Comparison of ENCODE assay signal across 10 mouse cellular contexts in genomic region chr1:37931806-37932205, GRCm38 (mm10). TPM values are rescaled to one million over a fixed set of nuclear protein-coding genes. Genes with fewer than 3 reads are reported as not detected.
DNase-seq lines count a peak whose midpoint lies in the region; ATAC-seq and TF ChIP-seq lines count a peak whose summit lies in the region.
"Had no signal": no experiment of that assay in that cellular context is flagged by ENCODE, and none has a peak within 500 bp of the region (broad histone marks: within the 10 kb centered on the region; RNA-seq: fewer than 3 reads in every experiment).

No protein-coding gene starts in this region.

- H3K4me3 ChIP-seq in left cerebral cortex, adult 2 months = no peak overlapping the region
- no peak overlapping the region for H3K4me3 ChIP-seq in kidney, adult 2 months (ENCODE audit: insufficient read depth, low read depth, low read length)
- H3K4me3 ChIP-seq in stomach, embryonic 15.5 days (replicated peaks) = no peak overlapping the region
- no peak overlapping the region for H3K4me3 ChIP-seq in hindbrain, embryonic 13.5 days
- H3K4me3 ChIP-seq in midbrain, embryonic 14.5 days (replicated peaks; ENCODE audit: low read depth, low read length) = no peak overlapping the region

- ATAC-seq in stomach, embryonic 15.5 days (ENCODE audit: insufficient read depth, low FRiP score, low read depth) = peak; percentile 78
- ATAC-seq in hindbrain, embryonic 13.5 days (ENCODE audit: low FRiP score) = no peak
- ATAC-seq in midbrain, embryonic 14.5 days (ENCODE audit: low FRiP score, low TSS enrichment) = no peak

- no peaks in the 10 kb centered on the region for H3K4me1 ChIP-seq in kidney, adult 2 months (ENCODE audit: control insufficient read depth, insufficient read depth, low read length)
- no peaks in the 10 kb centered on the region for H3K4me1 ChIP-seq in stomach, embryonic 15.5 days
- no peaks in the 10 kb centered on the region for H3K4me1 ChIP-seq in hindbrain, embryonic 13.5 days (replicated peaks)
- H3K4me1 ChIP-seq in midbrain, embryonic 14.5 days (ENCODE audit: control insufficient read depth, insufficient read depth, low read length) = no peaks in the 10 kb centered on the region

- no peak overlapping the region for H3K9ac ChIP-seq in stomach, embryonic 15.5 days
- no peak overlapping the region for H3K9ac ChIP-seq in hindbrain, embryonic 13.5 days
- H3K9ac ChIP-seq in midbrain, embryonic 14.5 days (replicated peaks; ENCODE audit: low read length) = no peak overlapping the region

- H3K36me3 ChIP-seq in kidney, adult 2 months (ENCODE audit: control insufficient read depth, insufficient read depth, low read length) = no peaks in the 10 kb centered on the region
- H3K36me3 ChIP-seq in stomach, embryonic 15.5 days = no peaks in the 10 kb centered on the region
- no peaks in the 10 kb centered on the region for H3K36me3 ChIP-seq in hindbrain, embryonic 13.5 days
- H3K36me3 ChIP-seq in midbrain, embryonic 14.5 days (ENCODE audit: control insufficient read depth, insufficient read depth, low read length) = no peaks in the 10 kb centered on the region

- peak; percentile 19 for TF ChIP-seq CTCF in left cerebral cortex, adult 2 months (IDR thresholded peaks at IDR 0.05)
- TF ChIP-seq CTCF in kidney, adult 2 months (conservative IDR thresholded peaks at IDR 0.05; ENCODE audit: insufficient read depth, insufficient read length, low read depth, low read length) = no peak; the same call in 1 of the 2 replicates

- no peak overlapping the region for H3K4me2 ChIP-seq in stomach, embryonic 15.5 days
- no peak overlapping the region for H3K4me2 ChIP-seq in hindbrain, embryonic 13.5 days
- no peak overlapping the region for H3K4me2 ChIP-seq in midbrain, embryonic 14.5 days (ENCODE audit: low read length)

- no peaks in the 10 kb centered on the region for H3K9me3 ChIP-seq in stomach, embryonic 15.5 days
- no peaks in the 10 kb centered on the region for H3K9me3 ChIP-seq in hindbrain, embryonic 13.5 days
- H3K9me3 ChIP-seq in midbrain, embryonic 14.5 days (ENCODE audit: control insufficient read depth, low read length) = no peaks in the 10 kb centered on the region

- 21% methylated on average over 3 of the region's 3 CpGs for WGBS in kidney, adult 2 months
- 11% methylated on average over 3 of the region's 3 CpGs for WGBS in stomach, embryonic 15.5 days
- 20% methylated on average over 3 of the region's 3 CpGs for WGBS in hindbrain, embryonic 13.5 days
- WGBS in midbrain, embryonic 14.5 days = 21% methylated on average over 3 of the region's 3 CpGs

- intact Hi-C loops in left cerebral cortex, adult 2 months (cut with DNase I) = no loop called here
- intact Hi-C loops in left cerebral cortex, postnatal 10 days (cut with DNase I) = no loop called here

- TF ChIP-seq POLR2A in kidney, adult 2 months (IDR thresholded peaks at IDR 0.05; ENCODE audit: low read depth, low read length) = no peak

- no peaks in the 10 kb centered on the region for H3K27me3 ChIP-seq in kidney, adult 2 months (replicated peaks; ENCODE audit: control insufficient read depth, insufficient read depth, low read length)
- no peaks in the 10 kb centered on the region for H3K27me3 ChIP-seq in stomach, embryonic 15.5 days (replicated peaks)
- H3K27me3 ChIP-seq in hindbrain, embryonic 13.5 days = no peaks in the 10 kb centered on the region
- H3K27me3 ChIP-seq in midbrain, embryonic 14.5 days (ENCODE audit: control insufficient read depth, insufficient read depth, low read length) = no peaks in the 10 kb centered on the region

- H3K27ac ChIP-seq in left cerebral cortex, adult 2 months = no peak overlapping the region
- no peak overlapping the region for H3K27ac ChIP-seq in kidney, adult 2 months (ENCODE audit: insufficient read depth, low read depth, low read length)
- H3K27ac ChIP-seq in stomach, embryonic 15.5 days = no peak overlapping the region
- no peak overlapping the region for H3K27ac ChIP-seq in hindbrain, embryonic 13.5 days
- H3K27ac ChIP-seq in midbrain, embryonic 14.5 days (replicated peaks; ENCODE audit: low read depth, low read length) = no peak overlapping the region

- no peak for DNase-seq in left cerebral cortex, adult 2 months (ENCODE audit: extremely low spot score in 1 of 2, low spot score in 2 of 2)
- DNase-seq in left cerebral cortex, postnatal 10 days (ENCODE audit: extremely low spot score in 1 of 2, low spot score in 2 of 2) = no peak
- DNase-seq in adrenal gland, adult 2 months = peak; percentile 83
- DNase-seq in kidney, adult 2 months = peak; percentile 57
- DNase-seq in left cerebral cortex, adult 11 months (ENCODE audit: low spot score) = no peak
- DNase-seq in midbrain, embryonic 14.5 days = no peak

RNA-seq across cellular contexts. Expression of gene Lyg2, which starts 15.5 kb away (rescaled TPM):
- total RNA-seq in left cerebral cortex, adult 2 months (2021) = not detected
- total RNA-seq in left cerebral cortex, postnatal 10 days (2021) = not detected
- total RNA-seq in adrenal gland, adult 2 months (2021) = not detected
- polyA plus RNA-seq in adrenal gland, adult 2 months (2012; rRNA removed) = not detected in 2 replicates
- polyA plus RNA-seq in kidney, adult 2 months (2012; rRNA removed) = not detected in 2 replicates
- not detected in 2 replicates for polyA plus RNA-seq in stomach, embryonic 15.5 days (2015; fragmentation: Nextera tagmentation; extraction: Ambion mirVana)
- not detected in 2 replicates for polyA plus RNA-seq in hindbrain, embryonic 13.5 days (2015; fragmentation: Nextera tagmentation; extraction: Ambion mirVana)
- polyA plus RNA-seq in midbrain, embryonic 14.5 days (2014; fragmentation: Nextera tagmentation; extraction: Ambion mirVana) = not detected in 2 replicates
- total RNA-seq: hematopoietic stem cell, adult 5-6 weeks had no signal
- polyA plus RNA-seq: neural tube, embryonic 11.5 days had no signal

RNA-seq across cellular contexts. Expression of gene Lyg1, which starts 25.8 kb away (rescaled TPM):
- not detected for total RNA-seq in left cerebral cortex, adult 2 months (2021)
- total RNA-seq in left cerebral cortex, postnatal 10 days (2021) = not detected
- not detected for total RNA-seq in adrenal gland, adult 2 months (2021)
- polyA plus RNA-seq in adrenal gland, adult 2 months (2012; rRNA removed) = not detected in 2 replicates
- not detected in 2 replicates for polyA plus RNA-seq in kidney, adult 2 months (2012; rRNA removed)
- polyA plus RNA-seq in stomach, embryonic 15.5 days (2015; fragmentation: Nextera tagmentation; extraction: Ambion mirVana) = not detected in 2 replicates
- not detected in 2 replicates for polyA plus RNA-seq in hindbrain, embryonic 13.5 days (2015; fragmentation: Nextera tagmentation; extraction: Ambion mirVana)
- not detected in 2 replicates for polyA plus RNA-seq in midbrain, embryonic 14.5 days (2014; fragmentation: Nextera tagmentation; extraction: Ambion mirVana)
- total RNA-seq: hematopoietic stem cell, adult 5-6 weeks had no signal
- polyA plus RNA-seq: neural tube, embryonic 11.5 days had no signal

RNA-seq across cellular contexts. Expression of gene Mrpl30, which starts 41.5 kb away (rescaled TPM):
- 100 to 1,000 TPM; 139 to 148 TPM for total RNA-seq in left cerebral cortex, adult 2 months (2021)
- 100 to 1,000 TPM; 160 to 165 TPM for total RNA-seq in left cerebral cortex, postnatal 10 days (2021)
- total RNA-seq in adrenal gland, adult 2 months (2021) = 100 to 1,000 TPM; 215 to 228 TPM
- 46.2 and 56.0 TPM in 2 replicates for polyA plus RNA-seq in adrenal gland, adult 2 months (2012; rRNA removed)
- polyA plus RNA-seq in kidney, adult 2 months (2012; rRNA removed) = 67.7 and 97.4 TPM in 2 replicates
- polyA plus RNA-seq in stomach, embryonic 15.5 days (2015; fragmentation: Nextera tagmentation; extraction: Ambion mirVana) = 227 and 243 TPM in 2 replicates
- 247 and 255 TPM in 2 replicates for polyA plus RNA-seq in hindbrain, embryonic 13.5 days (2015; fragmentation: Nextera tagmentation; extraction: Ambion mirVana)
- polyA plus RNA-seq in midbrain, embryonic 14.5 days (2014; fragmentation: Nextera tagmentation; extraction: Ambion mirVana) = 275 and 310 TPM in 2 replicates

RNA-seq across cellular contexts. Expression of gene Mitd1, which starts 41.6 kb away (rescaled TPM):
- total RNA-seq in left cerebral cortex, adult 2 months (2021) = 10 to 100 TPM; 10.6 to 10.9 TPM
- 1 to 10 TPM; 8.3 to 9.2 TPM for total RNA-seq in left cerebral cortex, postnatal 10 days (2021)
- total RNA-seq in adrenal gland, adult 2 months (2021) = 1 to 10 TPM; 8.4 to 9.8 TPM
- polyA plus RNA-seq in adrenal gland, adult 2 months (2012; rRNA removed) = 1.1 and 2.0 TPM in 2 replicates
- polyA plus RNA-seq in kidney, adult 2 months (2012; rRNA removed) = 3.9 and 6.2 TPM in 2 replicates
- polyA plus RNA-seq in stomach, embryonic 15.5 days (2015; fragmentation: Nextera tagmentation; extraction: Ambion mirVana) = 28.5 and 29.5 TPM in 2 replicates
- polyA plus RNA-seq in hindbrain, embryonic 13.5 days (2015; fragmentation: Nextera tagmentation; extraction: Ambion mirVana) = 18.3 and 19.3 TPM in 2 replicates
- 13.7 and 14.7 TPM in 2 replicates for polyA plus RNA-seq in midbrain, embryonic 14.5 days (2014; fragmentation: Nextera tagmentation; extraction: Ambion mirVana)

Comparison
In these comparisons a context has a peak if more than half of its experiments do, and no peak if none do; other contexts are left out.
1. DNase-seq: peak in adrenal gland, adult 2 months (single experiment) and kidney, adult 2 months (single experiment); none in left cerebral cortex, adult 2 months (0 of 2), left cerebral cortex, postnatal 10 days (0 of 2), left cerebral cortex, adult 11 months (single experiment) and midbrain, embryonic 14.5 days (single experiment).